Mouse (Mus musculus) embryo, embryonic 9.5 days (tissue): ENCODE data around the gene Saa3.
A peak's percentile ranks its signal among the peaks of the same experiment; 100 is the strongest.
"Not testable (repeated sequence)": the region's sequence is repeated elsewhere in the genome, so short reads cannot be mapped to it uniquely, and the experiment has no call there.

Experiments
- DNase-seq: peaks from one replicate; pipeline ENCODE4 v3.0.0-alpha.2; 2017; ENCODE audit errors: extremely low spot score

Gene Saa3

DNA sequence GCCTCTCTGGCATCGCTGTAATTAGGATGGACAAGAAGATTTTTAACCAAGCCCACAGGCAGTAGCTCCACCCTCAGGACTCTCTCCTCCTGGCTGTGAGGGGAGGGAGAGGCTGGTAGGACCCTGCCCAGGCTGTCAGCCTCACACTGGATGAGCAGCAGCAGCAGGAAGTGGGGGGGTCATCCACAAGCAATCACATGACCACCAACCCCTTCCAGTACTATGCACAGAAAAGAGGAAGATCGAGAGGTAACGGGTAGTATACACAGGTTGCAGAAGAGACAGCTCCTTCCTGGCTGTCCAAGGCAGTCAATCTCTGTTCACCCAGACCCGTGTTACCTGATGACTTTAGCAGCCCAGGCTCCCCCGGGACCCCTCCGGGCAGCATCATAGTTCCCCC, 3.2 kb downstream of the Saa3 start:
- DNase-seq: no peak

DNA sequence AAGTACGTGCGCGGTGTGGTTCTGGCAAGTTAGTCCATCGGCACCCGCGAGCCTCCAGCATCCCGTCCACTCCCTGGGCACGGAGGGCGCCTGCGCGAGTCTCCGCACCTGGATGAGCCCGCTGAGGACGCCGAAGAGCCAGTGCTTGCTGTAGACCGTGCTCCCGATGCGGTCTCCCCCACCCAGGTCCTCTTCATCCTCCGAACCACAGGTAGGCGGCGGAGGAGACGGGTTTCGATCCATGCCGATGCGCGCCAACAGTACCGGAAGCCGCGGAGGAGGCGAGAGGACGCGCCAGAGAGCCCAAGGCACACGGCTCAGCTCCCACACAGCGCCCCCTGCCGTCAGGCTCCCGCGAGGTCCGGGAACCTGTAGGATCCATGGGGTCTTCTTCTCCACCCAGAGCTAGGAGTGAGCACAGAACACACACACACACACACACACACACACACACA, 5.1 kb downstream of the Saa3 start, which contains the start of gene Saal1:
Gene Saal1 (minus strand): TSS at position 291 of the 455 bp plus-strand sequence.
- peak; percentile 95 for DNase-seq

DNA sequence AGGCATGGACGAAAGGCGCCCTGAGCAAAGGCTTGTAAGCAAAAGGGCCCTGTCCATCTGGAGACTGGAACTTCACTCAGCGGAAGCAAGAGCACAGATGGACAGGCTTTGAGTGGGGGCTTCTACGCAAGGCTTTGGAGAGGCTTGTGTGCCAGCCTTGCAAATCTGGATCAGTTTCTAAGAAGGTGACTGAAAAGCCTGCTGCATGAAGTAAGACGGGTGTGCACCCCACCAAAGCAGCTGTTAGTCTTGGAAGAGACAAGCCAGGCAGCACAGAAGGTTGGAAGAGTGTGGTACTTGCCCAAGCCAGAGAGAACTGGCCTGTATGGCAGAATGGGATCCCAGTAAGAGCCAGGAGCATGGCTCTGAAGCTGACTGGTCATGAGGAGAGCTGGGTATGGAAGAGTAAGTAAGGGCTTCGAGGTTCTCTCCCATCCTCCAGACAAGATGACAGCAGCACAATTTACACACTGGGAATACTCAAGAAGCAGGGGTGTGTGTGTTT, 14.9 kb downstream of the Saa3 start:
- no peak for DNase-seq

DNA sequence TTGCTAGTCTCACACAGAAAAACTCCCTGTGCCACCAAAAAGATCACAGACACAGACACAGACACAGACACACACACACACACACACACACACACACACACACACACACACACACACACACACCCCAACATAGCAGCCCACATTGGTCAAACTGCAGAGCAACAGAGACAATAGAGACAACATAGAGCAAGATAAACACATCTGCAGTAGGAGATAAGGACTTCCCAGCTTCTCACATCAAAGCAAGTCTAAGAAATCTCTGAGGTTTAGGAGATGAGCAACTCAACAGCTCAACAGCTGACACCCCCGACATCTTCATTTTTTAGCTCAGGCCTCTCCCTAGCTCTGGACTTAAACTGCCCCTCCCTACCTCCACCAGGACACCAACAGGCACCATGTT, 18.7 kb downstream of the Saa3 start:
- no peak for DNase-seq

DNA sequence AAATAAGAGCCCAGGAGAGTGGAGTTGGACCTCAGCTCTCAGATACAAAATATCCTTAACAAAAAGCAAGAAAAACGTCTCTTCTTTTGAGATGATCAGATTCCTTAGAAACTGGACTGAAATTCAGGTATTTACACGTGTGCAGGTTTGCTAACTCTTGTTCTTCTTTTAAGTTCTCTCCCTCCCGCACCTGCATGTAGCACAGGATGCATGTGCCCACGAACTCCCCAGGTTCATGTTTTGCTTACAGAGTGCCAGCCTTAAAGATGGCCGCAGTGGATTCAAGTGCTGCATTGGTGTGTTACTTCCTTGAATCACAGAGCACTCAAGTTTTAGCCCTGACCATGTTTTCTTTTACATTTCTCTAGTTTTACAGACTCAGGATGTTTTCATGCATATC, 28.7 kb downstream of the Saa3 start:
- DNase-seq: no peak

DNA sequence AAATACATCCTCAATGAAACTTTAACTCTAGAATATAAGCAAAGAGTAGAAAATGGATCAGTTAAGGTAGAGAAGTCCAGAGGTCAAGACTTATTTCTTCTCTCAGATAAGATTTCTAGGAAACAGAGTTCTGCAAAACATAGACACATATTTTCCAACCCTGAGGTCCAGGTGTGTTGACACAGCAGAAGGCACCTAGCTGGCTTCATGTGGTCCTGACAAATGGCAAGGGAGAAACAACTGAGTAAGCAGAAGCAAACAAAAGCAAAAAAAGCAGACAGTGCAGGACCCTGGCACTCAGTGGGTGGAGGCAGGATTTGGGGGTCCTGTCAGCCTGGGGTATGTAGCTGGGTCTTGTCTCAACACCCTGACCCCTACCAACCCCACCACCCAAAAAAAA, 34.8 kb downstream of the Saa3 start:
- no peak for DNase-seq

DNA sequence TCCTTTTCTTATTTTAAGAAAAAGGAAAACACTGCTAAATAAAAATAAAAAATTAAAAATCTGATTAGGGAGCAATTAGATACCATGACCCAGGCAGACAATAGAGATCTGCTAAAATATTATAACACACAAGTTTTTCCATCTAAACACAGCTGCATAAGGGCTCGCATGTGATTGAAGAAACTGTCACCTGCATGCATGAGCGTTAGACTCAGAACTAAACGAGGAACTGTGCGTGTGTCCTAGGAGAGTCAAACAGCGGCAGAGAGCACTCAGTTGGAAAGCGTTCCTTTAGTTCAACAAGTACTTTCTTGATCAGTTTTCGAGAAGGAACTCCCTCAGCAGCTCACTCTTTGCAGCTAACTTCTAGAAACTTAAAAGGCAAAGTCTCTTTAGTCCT, 36.5 kb downstream of the Saa3 start:
- DNase-seq: not testable (repeated sequence)

DNA sequence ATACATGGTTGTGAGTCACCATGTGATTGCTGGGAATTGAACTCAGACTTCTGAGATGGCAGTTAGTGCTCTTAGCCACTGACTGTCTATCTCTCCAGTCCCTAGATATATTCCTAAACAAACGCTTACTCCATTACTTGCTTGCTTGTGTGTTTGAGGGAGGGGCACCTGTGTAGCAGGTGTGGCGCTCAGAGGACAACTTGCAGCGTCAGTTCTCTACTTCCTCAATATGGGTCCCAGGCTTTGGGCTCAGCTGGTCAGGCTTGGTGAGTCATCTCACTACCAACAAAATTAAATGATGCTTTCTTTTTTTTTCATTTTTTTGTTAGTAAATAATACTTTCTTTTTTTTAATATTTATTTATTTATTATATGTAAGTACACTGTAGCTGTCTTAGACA, 37.1 kb downstream of the Saa3 start:
- no peak for DNase-seq

DNA sequence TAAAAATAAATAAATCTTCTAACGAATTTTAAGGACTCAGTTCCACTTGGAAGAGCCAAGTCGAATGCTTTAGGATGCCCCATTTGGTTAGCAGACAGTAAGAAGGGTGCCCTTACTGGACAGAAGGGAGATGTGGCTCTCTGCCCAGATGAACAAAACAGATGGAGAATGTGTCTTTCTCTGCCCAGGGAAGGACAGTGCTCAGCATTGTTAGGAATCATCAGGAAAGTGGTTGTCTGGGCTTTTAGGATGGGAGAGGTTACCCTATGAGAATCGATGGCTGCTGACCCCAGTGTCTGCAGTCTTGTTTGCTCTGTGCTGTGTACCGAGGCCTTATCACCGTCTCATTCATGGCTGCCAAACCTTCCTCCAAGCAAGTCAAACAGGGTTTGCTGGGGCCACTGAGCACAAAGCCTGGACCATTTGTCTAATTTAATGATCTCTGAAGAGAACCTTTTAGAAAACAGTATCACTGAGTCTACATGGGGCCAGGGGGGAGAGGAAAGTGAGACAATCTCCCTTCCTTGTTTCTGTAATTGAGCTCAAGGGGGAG, 38.6 kb downstream of the Saa3 start:
- no peak for DNase-seq

DNA sequence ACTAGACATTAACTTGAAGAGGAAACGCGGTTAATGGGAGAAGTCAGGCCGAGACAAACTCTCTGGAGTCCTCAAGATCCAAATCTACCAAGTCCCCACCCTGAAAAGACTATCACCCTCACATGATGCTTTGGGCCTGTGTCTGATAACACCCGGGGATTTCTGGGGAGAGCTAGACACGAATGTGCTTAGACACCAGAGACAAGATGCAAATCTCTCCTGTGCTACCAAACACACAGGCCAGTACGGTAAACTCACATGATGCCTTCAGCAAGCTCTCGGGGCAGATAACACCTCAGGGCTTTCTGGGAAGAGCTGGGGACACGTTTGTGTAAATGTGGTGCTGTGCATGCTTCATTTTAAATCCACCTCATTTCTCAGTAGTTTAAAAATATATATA, 39.6 kb downstream of the Saa3 start:
- DNase-seq: no peak

DNA sequence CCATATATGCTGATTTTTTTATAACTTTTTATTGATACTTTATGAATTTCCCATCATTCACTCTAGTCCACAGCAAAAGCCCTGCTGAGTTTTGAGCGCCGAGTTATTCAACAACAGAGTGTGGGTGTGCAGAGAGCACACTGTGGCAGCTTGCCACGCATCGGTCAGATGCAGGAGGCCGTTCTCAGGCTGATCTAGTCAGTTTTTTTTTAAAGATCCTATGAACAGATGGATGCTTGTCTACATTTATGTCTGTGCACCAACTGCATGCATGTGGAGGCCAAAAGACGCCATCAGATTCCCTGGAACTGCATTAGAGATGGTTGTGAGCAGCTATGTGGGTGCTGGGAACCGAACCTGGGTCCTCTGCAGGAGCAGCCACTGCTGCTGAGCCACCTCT, 40.4 kb downstream of the Saa3 start:
- no peak for DNase-seq

DNA sequence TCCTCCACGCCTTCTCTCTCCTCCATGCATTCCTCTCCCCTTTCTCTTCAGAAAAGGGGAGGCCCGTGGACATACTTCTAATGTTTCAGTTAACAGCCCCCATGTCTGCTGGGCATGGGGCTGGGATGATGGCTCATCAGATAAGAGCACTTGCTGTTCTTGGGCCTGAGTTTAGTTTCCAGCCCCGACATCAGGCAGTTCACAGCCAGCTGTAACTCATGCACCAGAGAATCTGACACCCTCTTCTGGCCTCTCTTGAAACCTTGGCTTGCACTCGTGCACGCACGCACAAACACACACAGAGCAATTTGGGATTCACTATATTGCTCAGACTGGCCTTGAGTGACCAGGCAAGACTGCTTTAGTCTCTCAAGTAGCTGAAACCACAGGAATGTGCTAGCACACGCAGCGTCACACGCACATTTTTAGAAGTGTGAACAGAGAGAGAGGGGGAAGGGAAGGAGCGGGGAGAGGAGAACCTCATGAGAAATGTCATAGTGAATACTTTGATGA, 43.3 kb downstream of the Saa3 start, which contains the start of gene Tph1:
Gene Tph1 (minus strand): TSS at position 378 of the 513 bp plus-strand sequence.
- DNase-seq: no peak

DNA sequence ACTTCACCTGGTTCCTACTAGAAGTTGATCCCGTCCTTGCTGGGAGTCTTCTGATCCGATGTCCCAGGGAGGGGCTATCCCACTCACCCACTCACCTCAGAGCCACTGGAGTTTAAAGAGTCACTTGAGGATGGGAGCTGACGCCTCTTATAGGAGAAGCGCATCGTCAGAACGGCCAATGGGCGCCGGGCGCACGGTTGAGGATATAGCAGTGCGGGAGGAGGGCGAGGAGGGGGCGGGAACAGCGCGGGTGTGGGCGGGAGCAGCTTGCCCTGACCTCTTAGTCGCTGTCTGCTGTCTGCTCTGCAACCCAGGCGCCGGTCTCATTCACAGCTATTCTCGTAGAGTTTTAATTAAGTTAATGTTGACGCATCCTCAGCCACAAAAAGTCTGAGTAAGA, 48.2 kb downstream of the Saa3 start:
- DNase-seq: peak; percentile 57

DNA sequence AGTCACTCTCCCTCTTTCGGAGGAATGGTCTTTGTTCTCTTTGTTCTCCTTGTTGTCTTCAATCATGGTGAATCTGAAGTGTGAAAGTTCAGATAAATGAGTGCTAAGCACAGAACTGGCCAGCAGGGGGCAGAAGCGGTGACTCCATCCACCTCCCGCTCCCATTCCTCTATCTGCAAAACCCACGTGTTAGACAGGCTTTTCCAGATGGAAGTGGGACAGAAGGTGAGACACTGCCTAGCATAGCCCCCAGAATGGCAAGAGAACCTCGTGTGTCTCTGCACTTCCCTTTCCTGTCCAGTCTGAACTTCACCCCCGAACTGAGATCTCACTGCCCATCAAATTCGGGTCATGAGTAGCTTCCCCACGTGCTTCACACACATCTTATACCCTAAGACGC, 50.3 kb downstream of the Saa3 start:
- DNase-seq: peak; percentile 57
